Mouse (Mus musculus) CH12.LX (cell line): ENCODE results near the gene Setmar. TPM values are rescaled to one million over a fixed set of nuclear protein-coding genes. Genes with fewer than 3 reads are reported as not detected.

Experiments
- DNase-seq: peaks from one replicate; pipeline ENCODE4 v3.0.0-alpha.2; 2013; ENCODE audit errors: extremely low read depth
- H3K27ac ChIP-seq: 2 replicates; pipeline ENCODE4 v1.5.1; 2012; ENCODE audit warnings: low read depth, mild to moderate bottlenecking, control low read depth, moderate library complexity; ENCODE audit not compliant: insufficient read depth
- H3K27me3 ChIP-seq: replicated peaks from 2 replicates; pipeline ENCODE3; 2012; ENCODE audit warnings: inconsistent platforms
- H3K36me3 ChIP-seq, 2 experiments: replicated peaks in 1 of 2; 2 replicates each; pipeline versions ENCODE3 to v1.6.1; 2012; ENCODE audit warnings: inconsistent platforms in 1 of 2, low read length in 1 of 2, mild to moderate bottlenecking in 1 of 2, mixed read lengths in 1 of 2, moderate library complexity in 1 of 2; ENCODE audit not compliant: control insufficient read depth in 1 of 2, insufficient read depth in 1 of 2
- H3K4me1 ChIP-seq, 2 experiments: 2 replicates each; pipeline ENCODE4 v1.6.1; 2012; ENCODE audit warnings: inconsistent platforms in 1 of 2, moderate library complexity in 1 of 2; ENCODE audit not compliant: insufficient read depth in 2 of 2, control insufficient read depth in 1 of 2
- H3K4me2 ChIP-seq: 2 replicates; pipeline ENCODE4 v1.6.1; 2012; ENCODE audit warnings: low read depth, mild to moderate bottlenecking, control low read depth; ENCODE audit not compliant: poor library complexity, insufficient read depth, severe bottlenecking
- H3K4me3 ChIP-seq, 3 experiments: fragments of 150-350 bp in 1 of 3; sonication (generic) in 1 of 3; replicated peaks in 1 of 3; 2 replicates each; pipeline versions ENCODE3 to v1.5.1; 2011 to 2012; ENCODE audit warnings: low read depth in 2 of 3, low read length in 2 of 3, mild to moderate bottlenecking in 2 of 3, moderate library complexity in 2 of 3, control low read depth in 1 of 3, improper control_type of control experiment in 1 of 3, inconsistent platforms in 1 of 3, mixed read lengths in 1 of 3; ENCODE audit not compliant: poor library complexity in 1 of 3
- H3K79me2 ChIP-seq: replicated peaks from 2 replicates; pipeline ENCODE4 v1.6.1; 2012; ENCODE audit warnings: mild to moderate bottlenecking, moderate library complexity; ENCODE audit not compliant: control insufficient read depth, poor library complexity, insufficient read depth, severe bottlenecking; ENCODE audit errors: extremely low read depth
- H3K9ac ChIP-seq: 2 replicates; pipeline ENCODE4 v1.6.1; 2012; ENCODE audit warnings: low read depth, mild to moderate bottlenecking, control low read depth, moderate library complexity; ENCODE audit not compliant: insufficient read depth
- H3K9me3 ChIP-seq: replicated peaks from 2 replicates; pipeline ENCODE3; 2012; ENCODE audit warnings: low read length, inconsistent platforms, mixed read lengths
- CHD1 ChIP-seq: IDR thresholded peaks from 2 replicates; pipeline ENCODE4 v1.6.1; 2012; ENCODE audit warnings: low read depth, low read length, improper control_type of control experiment, inconsistent platforms
- CTCF ChIP-seq, 2 experiments: IDR thresholded peaks in 1 of 2; conservative IDR thresholded peaks in 1 of 2; 2 replicates each; pipeline ENCODE4 v1.5.1; 2011 to 2012; ENCODE audit warnings: low read depth in 2 of 2, low read length in 2 of 2, improper control_type of control experiment in 1 of 2, inconsistent platforms in 1 of 2, mild to moderate bottlenecking in 1 of 2, moderate library complexity in 1 of 2
- ETS1 ChIP-seq: conservative IDR thresholded peaks from 2 replicates; pipeline ENCODE4 v1.6.1; 2012; ENCODE audit warnings: low read depth, mild to moderate bottlenecking, inconsistent platforms, low read length, improper control_type of control experiment, moderate library complexity
- GABPA ChIP-seq: IDR thresholded peaks from 2 replicates; pipeline ENCODE4 v1.6.1; 2012; ENCODE audit warnings: low read depth, low read length, improper control_type of control experiment, inconsistent platforms; ENCODE audit not compliant: insufficient replicate concordance
- HCFC1 ChIP-seq: IDR thresholded peaks from 2 replicates; pipeline ENCODE4 v1.6.1; 2012; ENCODE audit warnings: low read depth, mild to moderate bottlenecking, inconsistent platforms, low read length, improper control_type of control experiment
- KAT2A ChIP-seq: IDR thresholded peaks from 2 replicates; pipeline ENCODE4 v1.6.1; 2012; ENCODE audit warnings: low read length, improper control_type of control experiment, inconsistent platforms; ENCODE audit not compliant: insufficient replicate concordance
- MAFK ChIP-seq: IDR thresholded peaks from 2 replicates; pipeline ENCODE4 v1.6.1; 2011; ENCODE audit warnings: low read length, improper control_type of control experiment; ENCODE audit not compliant: insufficient replicate concordance
- MAX ChIP-seq: IDR thresholded peaks from 2 replicates; pipeline ENCODE4 v1.6.1; 2011; ENCODE audit warnings: low read length, improper control_type of control experiment
- MAZ ChIP-seq: IDR thresholded peaks from 2 replicates; pipeline ENCODE4 v1.6.1; 2012; ENCODE audit warnings: low read depth, mild to moderate bottlenecking, inconsistent platforms, low read length, improper control_type of control experiment, moderate library complexity
- MXI1 ChIP-seq: IDR thresholded peaks from 2 replicates; pipeline ENCODE4 v1.6.1; 2011; ENCODE audit warnings: mild to moderate bottlenecking, low read depth, low read length, improper control_type of control experiment
- MYC ChIP-seq: IDR thresholded peaks from 2 replicates; pipeline ENCODE4 v1.6.1; 2011; ENCODE audit warnings: low read depth, mild to moderate bottlenecking, improper control_type of control experiment, low read length
- NELFE ChIP-seq: IDR thresholded peaks from 2 replicates; pipeline ENCODE4 v1.6.1; 2011; ENCODE audit warnings: low read depth, low read length, improper control_type of control experiment
- POLR2AphosphoS2 ChIP-seq: IDR thresholded peaks from 2 replicates; pipeline ENCODE4 v1.6.1; 2011; ENCODE audit warnings: low read depth, low read length, improper control_type of control experiment
- RAD21 ChIP-seq: IDR thresholded peaks from 2 replicates; pipeline ENCODE4 v1.6.1; 2011; ENCODE audit warnings: low read depth, mild to moderate bottlenecking, low read length, improper control_type of control experiment, moderate library complexity
- RCOR1 ChIP-seq: conservative IDR thresholded peaks from 2 replicates; pipeline ENCODE4 v1.6.1; 2012; ENCODE audit warnings: low read depth, mild to moderate bottlenecking, inconsistent platforms, low read length, improper control_type of control experiment
- SIN3A ChIP-seq: IDR thresholded peaks from 2 replicates; pipeline ENCODE4 v1.6.1; 2012; ENCODE audit warnings: low read length, improper control_type of control experiment, inconsistent platforms
- UBTF ChIP-seq: IDR thresholded peaks from 2 replicates; pipeline ENCODE4 v1.6.1; 2012; ENCODE audit warnings: low read depth, mild to moderate bottlenecking, inconsistent platforms, low read length, improper control_type of control experiment, moderate library complexity
- USF2 ChIP-seq: conservative IDR thresholded peaks from 2 replicates; pipeline ENCODE4 v1.6.1; 2011; ENCODE audit warnings: low read depth, low read length, improper control_type of control experiment
- ZMIZ1 ChIP-seq: IDR thresholded peaks from 2 replicates; pipeline ENCODE4 v1.6.1; 2012; ENCODE audit warnings: low read depth, mild to moderate bottlenecking, inconsistent platforms, low read length, improper control_type of control experiment
- ZNF384 ChIP-seq: IDR thresholded peaks from 2 replicates; pipeline ENCODE4 v1.6.1; 2012; ENCODE audit warnings: low read depth, low read length, improper control_type of control experiment, inconsistent platforms
- dilution Hi-C: fragments of 300-500 bp; cut with MboI; formaldehyde crosslinking; loops from 2 replicates; pipeline ENCODE4 v1.14.3; 2020; ENCODE audit warnings: low sequenced_read_pairs; ENCODE audit not compliant: extremely low pct_unique_long_range_greater_than_20kb, extremely low pct_ligation_motif_present
- in situ Hi-C: fragments of 300-500 bp; cut with MboI; formaldehyde crosslinking; loops from 3 replicates; pipeline ENCODE4 v1.14.3; 2019; ENCODE audit warnings: low sequenced_read_pairs, low pct_ligation_motif_present, low pct_unique_long_range_greater_than_20kb, mixed read lengths
- polyA plus RNA-seq: library from polyadenylated mRNA; unstranded; fragments of >175 nt; gene quantifications from 2 replicates; pipeline ENCODE4 v1.2.1, GENCODE M21; 2012; ENCODE audit warnings: low read depth; ENCODE audit not compliant: insufficient read length
- total RNA-seq, 2 experiments: library from RNA; depleted of rRNA; stranded (reverse); fragments of 300-350 nt in 1 of 2; fragments of >200 nt in 1 of 2; gene quantifications; 2 replicates each; pipeline ENCODE4 v1.2.3; 2012 to 2014

Gene Setmar
- total and polyA plus RNA-seq, 3 experiments, result 1.2 to 3.5 (median 2.1) TPM

DNA sequence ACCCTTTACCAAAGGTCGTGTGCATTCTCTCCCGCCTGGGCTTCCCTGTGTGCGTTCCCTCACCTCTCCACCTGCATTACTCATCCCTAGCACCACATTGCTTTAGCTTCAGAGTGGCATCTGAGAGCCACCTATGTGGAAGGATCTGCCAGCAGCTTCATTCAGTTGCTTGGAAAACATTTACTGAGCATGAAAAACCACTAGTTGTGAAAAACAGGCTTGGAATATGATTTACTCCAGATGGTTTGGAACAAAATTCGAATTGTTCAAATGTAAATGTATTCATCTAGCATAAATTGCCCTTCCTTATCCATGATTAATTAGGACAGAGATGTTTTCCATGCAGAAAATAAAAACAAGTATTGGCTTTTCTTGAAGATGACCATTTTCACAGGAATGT is 7.5 kb upstream of the Setmar start:
- no peak overlapping the region for H3K4me3 ChIP-seq
- TF ChIP-seq GABPA (no peak), HCFC1 (no peak), ETS1 (no peak), CHD1 (no peak), CTCF (conservative IDR thresholded peaks at IDR 0.05 in 1 of 2, IDR thresholded peaks at IDR 0.05 in 1 of 2; ENCODE audit: low read depth in 2 of 2, low read length in 2 of 2) (no peak), RAD21 (no peak), ZNF384 (no peak), NELFE (no peak), SIN3A (no peak), MAZ (no peak), MYC (no peak)
- dilution Hi-C loops (no loop called here), in situ Hi-C loops (loop anchor here (25.0 kb wide), 2 partner anchors 680 to 1245 kb away; partner anchors contain the start of gene Crbn)
- no peaks in the 10 kb centered on the region for H3K36me3 ChIP-seq
- H3K9me3 ChIP-seq, result no peaks in the 10 kb centered on the region
- no peaks in the 10 kb centered on the region for H3K4me1 ChIP-seq
- H3K9ac ChIP-seq, result no peak overlapping the region
- peaks cover 42% of the 10 kb centered on the region for H3K27me3 ChIP-seq
- H3K79me2 ChIP-seq, result no peaks in the 10 kb centered on the region
- no peak overlapping the region for H3K27ac ChIP-seq
- no peak for DNase-seq
- H3K4me2 ChIP-seq, result no peak overlapping the region

DNA sequence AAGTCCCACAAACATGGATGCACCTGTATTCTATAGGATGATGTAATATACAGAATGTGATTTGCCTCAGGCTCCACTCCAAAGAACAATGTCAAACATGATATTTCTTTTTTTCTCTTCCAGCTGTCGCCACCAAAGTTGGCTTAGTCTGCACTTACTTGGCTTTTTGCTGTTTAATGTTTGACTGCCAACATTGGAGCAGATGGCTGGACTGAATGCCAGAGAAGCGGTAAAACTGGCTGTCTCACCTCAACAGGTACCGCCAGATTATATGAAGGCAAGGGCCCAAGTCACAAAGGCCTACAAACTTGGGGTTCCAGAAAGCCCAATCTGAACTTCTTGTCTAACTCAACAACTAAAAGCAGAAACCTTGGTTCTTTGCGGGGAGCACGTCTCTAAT is 6.8 kb upstream of the Setmar start:
- H3K4me1 ChIP-seq, result no peaks in the 10 kb centered on the region

More for the DNA sequence above, 6.8 kb upstream of the Setmar start:
- Histone ChIP-seq H3K27me3 (peaks cover 47% of the 10 kb centered on the region), H3K36me3 (no peaks in the 10 kb centered on the region), H3K9me3 (no peaks in the 10 kb centered on the region)
- dilution Hi-C loops, result no loop called here
- TF ChIP-seq MAZ (no peak), ETS1 (no peak), MAX (no peak), KAT2A (no peak), USF2 (no peak), POLR2AphosphoS2 (no peak), MAFK (no peak), ZMIZ1 (no peak), MXI1 (no peak), UBTF (no peak), SIN3A (no peak), CHD1 (no peak), RCOR1 (no peak)
- TF ChIP-seq, all 38 proteins: peak for 0
- no peak overlapping the region for H3K9ac ChIP-seq
- H3K79me2 ChIP-seq, result no peaks in the 10 kb centered on the region
- in situ Hi-C loops, result loop anchor here (25.0 kb wide), 2 partner anchors 679 to 1246 kb away; partner anchors contain the start of gene Crbn
- no peak overlapping the region for H3K4me3 ChIP-seq
- H3K4me2 ChIP-seq, result no peak overlapping the region
- no peak for DNase-seq
- no peak overlapping the region for H3K27ac ChIP-seq
